Mouse (Mus musculus) forebrain, embryonic 14.5 days (tissue): ENCODE data around the gene Gm10642. TPM values are rescaled to one million over a fixed set of nuclear protein-coding genes. Genes with fewer than 3 reads are reported as not detected.
A peak's percentile ranks its signal among the peaks of the same experiment; 100 is the strongest.

ENCODE experiments used
- ATAC-seq: fragments of 200-750 bp; cut with Nextera tagmentation; 2 replicates; pipeline ENCODE4 v1.8.0; 2017; ENCODE audit warnings: mild to moderate bottlenecking, moderate library complexity
- DNase-seq: peaks from one replicate; pipeline ENCODE4 v3.0.0-alpha.2; 2015; ENCODE audit warnings: low spot score
- H3K27ac ChIP-seq: fragments of 300-500 bp; sonication (generic); 2 replicates; pipeline ENCODE4 v1.5.1; 2014; ENCODE audit warnings: low read depth, mild to moderate bottlenecking, control low read depth, low read length, moderate library complexity
- H3K27me3 ChIP-seq: fragments of 300-500 bp; sonication (generic); replicated peaks from 2 replicates; pipeline ENCODE4 v1.6.1; 2014; ENCODE audit warnings: low read length, control low read depth, mixed read lengths; ENCODE audit not compliant: control insufficient read depth, insufficient read depth
- H3K36me3 ChIP-seq: fragments of 300-500 bp; sonication (generic); 2 replicates; pipeline ENCODE4 v1.6.1; 2014; ENCODE audit warnings: low read length, control low read depth; ENCODE audit not compliant: control insufficient read depth, insufficient read depth
- H3K4me1 ChIP-seq: fragments of 300-500 bp; sonication (generic); 2 replicates; pipeline ENCODE4 v1.6.1; 2014; ENCODE audit warnings: antibody characterized with exemption, low read length, control low read depth; ENCODE audit not compliant: control insufficient read depth, insufficient read depth
- H3K4me2 ChIP-seq: fragments of 300-500 bp; sonication (generic); 2 replicates; pipeline ENCODE4 v1.6.1; 2014; ENCODE audit warnings: mild to moderate bottlenecking, control low read depth, low read length
- H3K4me3 ChIP-seq: fragments of 300-500 bp; sonication (generic); 2 replicates; pipeline ENCODE4 v1.5.1; 2014; ENCODE audit warnings: low read depth, low read length, control low read depth
- H3K9ac ChIP-seq: fragments of 300-500 bp; sonication (generic); 2 replicates; pipeline ENCODE4 v1.6.1; 2014; ENCODE audit warnings: mild to moderate bottlenecking, low read length, control low read depth, moderate library complexity
- H3K9me3 ChIP-seq: fragments of 300-500 bp; sonication (generic); replicated peaks from 2 replicates; pipeline ENCODE4 v1.6.1; 2016; ENCODE audit warnings: low read length, control low read depth, mixed read lengths; ENCODE audit not compliant: control insufficient read depth
- WGBS: fragments of 180-500 bp; shearing (Covaris S2); extraction: QIAGEN DNeasy Blood & Tissue Kit; methylation state at CpG from one replicate; pipeline ENCODE4 v1.1.7; 2014; 5-methylcytosine and 5-hydroxymethylcytosine counted together
- polyA plus RNA-seq: library from polyadenylated mRNA; unstranded; fragments of >200 nt; fragmentation: Nextera tagmentation; extraction: Ambion mirVana; gene quantifications from 2 replicates; pipeline ENCODE4 v1.2.1, GENCODE M21; 2014

Gene Gm10642
- polyA plus RNA-seq, 1 experiment from 2014 or later, result 0.58 TPM

DNA sequence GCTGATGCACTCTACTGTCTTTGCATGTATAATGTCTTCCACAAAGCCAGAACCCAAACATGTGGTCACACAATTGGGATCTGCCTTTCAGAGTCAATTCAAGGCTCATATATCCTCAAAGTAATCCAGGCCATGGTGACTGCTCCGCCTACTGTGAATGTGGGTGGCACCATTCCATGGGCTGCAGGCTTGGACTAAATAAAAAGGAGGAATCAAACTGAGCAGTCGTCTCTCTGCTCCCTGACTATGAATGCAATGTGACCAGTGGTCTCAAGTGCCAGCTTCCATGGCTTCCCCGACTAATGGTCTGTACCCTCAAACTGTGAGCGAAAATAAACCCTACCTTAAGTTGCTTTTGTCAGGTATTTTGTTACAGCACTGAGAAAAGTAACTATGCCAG is 1.6 kb upstream of the Gm10642 start:
- H3K4me1 ChIP-seq, result peaks cover 15% of the 10 kb centered on the region
- ATAC-seq (no peak), DNase-seq (no peak)
- no peaks in the 10 kb centered on the region for H3K27me3 ChIP-seq
- H3K9me3 ChIP-seq, result no peaks in the 10 kb centered on the region
- H3K4me3 ChIP-seq, result no peak overlapping the region
- no peak overlapping the region for H3K27ac ChIP-seq
- no peaks in the 10 kb centered on the region for H3K36me3 ChIP-seq
- peak overlapping the region; percentile 66; the same call in 1 of the 2 replicates for H3K4me2 ChIP-seq
- no peak overlapping the region for H3K9ac ChIP-seq
- WGBS, result 64% methylated on average over 4 of the region's 4 CpGs

DNA sequence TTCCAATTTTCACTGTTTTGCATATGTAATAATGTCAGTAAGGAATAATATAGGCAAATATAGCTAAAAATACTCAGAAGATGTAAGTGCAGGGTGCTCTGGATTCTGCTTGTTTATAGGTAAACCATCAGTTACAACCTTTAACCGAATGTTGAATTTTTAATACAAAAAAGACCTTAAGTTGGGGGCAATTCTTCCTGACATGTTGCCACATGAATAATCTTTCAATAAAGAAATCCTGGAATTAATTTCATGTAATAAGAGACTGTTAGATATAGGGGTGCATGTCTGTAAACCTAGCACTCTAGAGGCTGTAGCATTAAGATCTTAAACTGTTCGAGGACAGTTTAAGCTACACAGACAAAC is 304 bp upstream of the Gm10642 start:
- no peaks in the 10 kb centered on the region for H3K36me3 ChIP-seq
- no peaks in the 10 kb centered on the region for H3K27me3 ChIP-seq
- no peak overlapping the region for H3K27ac ChIP-seq
- WGBS, result 44% methylated on average over 2 of the region's 2 CpGs
- ATAC-seq (no peak), DNase-seq (no peak)
- H3K9ac ChIP-seq, result peak overlapping the region; percentile 91
- peaks cover 15% of the 10 kb centered on the region for H3K4me1 ChIP-seq
- H3K9me3 ChIP-seq, result no peaks in the 10 kb centered on the region
- H3K4me3 ChIP-seq, result peak overlapping the region; percentile 90
- peak overlapping the region; percentile 66 for H3K4me2 ChIP-seq

DNA sequence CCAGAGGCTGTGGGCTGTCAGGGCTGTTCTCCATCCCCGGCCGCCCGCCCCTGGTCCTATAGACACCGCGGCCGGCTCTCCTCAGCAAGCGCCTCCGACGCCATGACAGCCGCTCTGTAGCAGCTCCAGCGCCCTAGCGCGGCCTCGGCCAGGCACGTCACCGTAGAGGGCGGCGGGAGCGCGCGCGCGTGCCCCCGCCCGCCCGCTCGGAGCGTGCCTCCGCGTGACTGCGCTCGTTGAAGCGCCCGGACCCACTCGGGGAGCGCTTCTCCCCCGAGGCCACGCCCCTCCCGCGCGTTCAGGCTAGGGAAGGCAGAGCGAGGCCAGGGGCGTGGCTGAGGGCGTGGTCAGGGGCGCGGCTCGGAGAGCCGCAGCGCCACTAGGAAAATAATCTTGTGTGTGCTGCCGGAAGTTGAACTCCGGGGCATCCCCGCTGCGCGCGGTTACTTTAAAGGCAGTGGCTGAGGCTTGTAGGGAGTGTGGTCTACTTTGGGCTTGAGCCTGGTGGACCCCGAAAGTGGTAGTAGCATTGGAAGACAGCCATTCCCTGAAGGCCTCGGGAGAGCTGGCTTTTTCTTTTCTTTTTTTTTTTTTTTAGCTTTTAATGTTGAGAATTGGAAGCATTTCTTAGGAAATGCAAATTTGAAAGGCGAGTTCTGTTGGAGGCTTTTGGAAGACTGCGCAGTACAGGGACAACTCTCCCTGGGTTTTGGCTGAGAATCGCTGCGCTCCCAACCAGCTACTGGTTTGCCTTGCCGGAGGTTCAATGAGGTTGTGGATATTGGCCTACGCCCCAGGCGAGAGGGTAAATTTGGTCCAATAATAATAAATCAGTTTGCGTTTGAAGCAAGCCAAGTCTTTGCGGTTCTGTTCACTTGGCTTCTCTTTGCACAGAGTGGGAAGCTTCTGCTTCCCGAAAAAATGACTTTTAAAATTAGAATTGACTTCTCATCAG is 1.2 kb downstream of the Gm10642 start, which contains the start of gene Mindy2:
Gene Mindy2, minus strand, starts transcription at position 162 of the 955 bp plus-strand sequence.
- Histone ChIP-seq H3K9ac (peak within 1 kb of the TSS; percentile 91), H3K4me1 (peaks cover 15% of the 10 kb centered on the region), H3K4me3 (peak within 1 kb of the TSS; percentile 90), H3K27ac (peak within 1 kb of the TSS; percentile 91), H3K9me3 (no peaks in the 10 kb centered on the region), H3K4me2 (peak within 1 kb of the TSS; percentile 66), H3K36me3 (no peaks in the 10 kb centered on the region), H3K27me3 (no peaks in the 10 kb centered on the region)
- WGBS, result 2% methylated on average over 64 of the region's 67 CpGs
- DNase-seq (peak; percentile 98), ATAC-seq (peak; percentile 97)

DNA sequence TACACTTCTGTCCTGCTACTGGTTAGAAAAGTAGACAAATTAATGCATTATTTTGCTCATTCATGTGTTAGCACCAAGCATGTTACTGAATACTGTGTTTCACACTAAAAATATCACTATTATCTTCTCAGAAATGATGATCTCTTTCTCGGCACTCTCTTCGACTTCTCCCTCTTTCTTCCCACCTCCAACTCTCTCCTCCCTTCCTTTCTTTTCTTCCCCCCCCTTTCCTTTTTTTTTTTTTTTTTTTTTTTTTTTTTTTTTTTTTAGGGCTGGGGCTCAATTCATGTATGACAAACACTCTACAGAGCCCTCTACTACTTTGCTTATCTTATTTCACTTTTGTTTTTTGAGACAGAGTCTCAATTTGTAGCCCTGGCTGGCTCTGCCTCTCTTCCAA is 2.2 kb downstream of the Gm10642 start:
- H3K36me3 ChIP-seq, result no peaks in the 10 kb centered on the region
- H3K4me3 ChIP-seq, result no peak overlapping the region
- no peak overlapping the region for H3K9ac ChIP-seq
- ATAC-seq, result no peak
- H3K4me2 ChIP-seq, result no peak overlapping the region
- no peaks in the 10 kb centered on the region for H3K27me3 ChIP-seq
- no peak for DNase-seq
- 71% methylated on average over 2 of the region's 2 CpGs for WGBS
- H3K9me3 ChIP-seq, result no peaks in the 10 kb centered on the region
- peaks cover 15% of the 10 kb centered on the region for H3K4me1 ChIP-seq
- no peak overlapping the region for H3K27ac ChIP-seq

DNA sequence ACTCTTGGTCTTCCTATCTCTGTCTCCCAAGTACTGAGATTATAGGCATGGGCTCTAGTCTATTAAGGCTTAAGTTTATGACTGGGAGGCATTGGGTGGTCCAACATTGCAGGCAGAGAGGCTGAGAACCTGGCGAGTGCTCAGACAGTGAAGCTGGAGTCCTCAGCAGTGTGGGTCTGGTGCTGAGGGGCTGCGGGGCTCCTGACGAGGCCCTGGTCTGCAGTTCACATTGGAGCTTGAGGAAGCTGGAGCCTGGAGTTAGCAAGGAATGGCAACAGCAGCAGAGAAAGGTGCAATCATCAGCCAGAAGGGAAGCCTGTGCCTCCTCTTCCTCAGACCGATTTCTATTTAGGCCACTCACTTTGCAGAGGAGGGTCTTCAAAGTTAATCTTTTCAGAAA is 8.8 kb downstream of the Gm10642 start:
- H3K9ac ChIP-seq, result no peak overlapping the region
- no peak for DNase-seq
- H3K27me3 ChIP-seq, result no peaks in the 10 kb centered on the region
- H3K4me2 ChIP-seq, result no peak overlapping the region
- H3K9me3 ChIP-seq, result no peaks in the 10 kb centered on the region
- 84% methylated on average over 4 of the region's 4 CpGs for WGBS
- no peak overlapping the region for H3K27ac ChIP-seq
- ATAC-seq, result no peak
- no peaks in the 10 kb centered on the region for H3K36me3 ChIP-seq
- H3K4me3 ChIP-seq, result no peak overlapping the region
- no peaks in the 10 kb centered on the region for H3K4me1 ChIP-seq

DNA sequence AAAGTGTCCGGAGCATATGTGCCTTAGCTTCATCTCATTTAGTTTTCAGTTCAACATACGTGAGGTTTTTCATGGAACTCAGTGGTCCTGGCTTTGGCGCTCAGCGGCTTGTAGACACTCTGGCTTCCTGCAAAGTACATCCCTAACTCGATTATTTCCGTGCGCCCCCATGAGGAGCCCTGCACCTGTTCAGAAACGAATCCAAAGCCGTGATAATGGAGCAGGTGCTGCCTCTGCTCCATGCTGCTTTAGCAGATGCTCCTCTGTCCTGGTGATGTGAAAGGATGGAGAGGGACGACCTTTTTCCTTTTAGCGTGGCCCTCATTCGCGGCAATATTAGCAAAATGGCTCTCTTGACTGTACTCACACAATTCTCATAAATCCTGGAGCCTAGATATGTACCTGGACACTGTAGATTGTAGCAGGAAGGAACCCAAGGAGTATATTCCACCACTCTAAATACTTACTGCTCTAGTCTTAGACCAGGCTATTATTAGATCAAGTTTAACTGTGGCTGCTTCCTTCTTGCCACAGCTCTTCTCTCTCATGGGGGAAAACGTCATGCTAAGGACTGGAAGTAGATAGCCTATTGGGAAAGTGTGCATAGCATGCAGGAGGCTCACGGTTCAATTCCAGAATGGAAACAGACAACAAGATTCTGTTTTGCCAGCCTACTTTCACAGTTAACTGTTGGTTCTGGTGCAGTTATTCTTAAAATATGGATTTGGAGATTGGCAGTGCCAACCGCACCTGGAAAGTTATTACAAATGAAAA is 9.5 kb downstream of the Gm10642 start:
- H3K9ac ChIP-seq, result no peak overlapping the region
- WGBS, result 72% methylated on average over 16 of the region's 16 CpGs

DNA sequence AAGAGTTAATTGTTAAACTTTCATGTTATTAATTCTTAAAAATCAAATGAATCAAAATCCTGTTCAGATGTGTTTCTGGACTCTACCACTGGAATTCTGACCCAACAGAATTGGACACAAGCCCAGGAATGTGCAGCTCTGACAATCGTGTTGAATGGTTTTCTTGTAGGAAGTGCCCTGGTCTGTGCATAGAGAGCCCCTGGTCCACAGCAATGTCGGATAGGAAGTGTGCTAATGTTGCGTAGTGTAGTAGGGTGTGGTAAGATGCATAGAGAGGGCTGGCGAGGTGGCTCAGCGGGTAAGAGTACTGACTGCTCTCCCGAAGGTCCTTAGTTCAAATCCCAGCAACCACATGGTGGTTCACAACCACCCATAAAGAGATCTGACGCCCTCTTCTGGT is 10.8 kb downstream of the Gm10642 start:
- DNase-seq (no peak), ATAC-seq (no peak)
- Histone ChIP-seq H3K27ac (no peak overlapping the region), H3K9ac (no peak overlapping the region), H3K36me3 (no peaks in the 10 kb centered on the region), H3K4me2 (no peak overlapping the region), H3K27me3 (no peaks in the 10 kb centered on the region), H3K9me3 (no peaks in the 10 kb centered on the region), H3K4me3 (no peak overlapping the region), H3K4me1 (no peaks in the 10 kb centered on the region)
- WGBS, result 77% methylated on average over 7 of the region's 7 CpGs

More for the DNA sequence above, 9.5 kb downstream of the Gm10642 start:
- no peaks in the 10 kb centered on the region for H3K36me3 ChIP-seq
- H3K4me1 ChIP-seq, result no peaks in the 10 kb centered on the region
- H3K27me3 ChIP-seq, result no peaks in the 10 kb centered on the region
- ATAC-seq (no peak), DNase-seq (no peak)
- no peak overlapping the region for H3K4me3 ChIP-seq
- no peak overlapping the region for H3K4me2 ChIP-seq
- H3K9me3 ChIP-seq, result no peaks in the 10 kb centered on the region
- no peak overlapping the region for H3K27ac ChIP-seq

DNA sequence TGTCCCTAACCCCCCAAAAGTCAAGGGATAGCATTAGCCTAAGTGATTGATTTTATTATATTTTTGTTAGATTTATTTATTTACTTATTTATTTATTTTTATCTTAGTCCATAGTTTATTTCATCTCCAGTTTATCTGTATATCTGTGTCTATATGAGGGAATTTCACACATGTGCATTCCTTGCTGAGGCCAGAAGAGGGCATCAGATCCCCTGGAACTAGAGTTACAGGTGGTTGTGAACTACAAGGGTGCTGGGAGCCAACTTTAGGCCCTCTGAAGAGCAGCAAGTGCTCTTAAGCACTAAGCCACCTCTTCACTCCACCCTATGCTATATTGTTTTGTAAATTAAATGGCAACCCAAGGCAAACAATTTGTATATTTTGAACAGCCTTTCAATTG is 12.0 kb downstream of the Gm10642 start:
- H3K27ac ChIP-seq, result no peak overlapping the region
- no peaks in the 10 kb centered on the region for H3K27me3 ChIP-seq
- ATAC-seq (no peak), DNase-seq (no peak)
- no peak overlapping the region for H3K9ac ChIP-seq
- no peak overlapping the region for H3K4me2 ChIP-seq
- H3K36me3 ChIP-seq, result no peaks in the 10 kb centered on the region
- H3K9me3 ChIP-seq, result no peaks in the 10 kb centered on the region
- H3K4me3 ChIP-seq, result no peak overlapping the region
- H3K4me1 ChIP-seq, result no peaks in the 10 kb centered on the region

DNA sequence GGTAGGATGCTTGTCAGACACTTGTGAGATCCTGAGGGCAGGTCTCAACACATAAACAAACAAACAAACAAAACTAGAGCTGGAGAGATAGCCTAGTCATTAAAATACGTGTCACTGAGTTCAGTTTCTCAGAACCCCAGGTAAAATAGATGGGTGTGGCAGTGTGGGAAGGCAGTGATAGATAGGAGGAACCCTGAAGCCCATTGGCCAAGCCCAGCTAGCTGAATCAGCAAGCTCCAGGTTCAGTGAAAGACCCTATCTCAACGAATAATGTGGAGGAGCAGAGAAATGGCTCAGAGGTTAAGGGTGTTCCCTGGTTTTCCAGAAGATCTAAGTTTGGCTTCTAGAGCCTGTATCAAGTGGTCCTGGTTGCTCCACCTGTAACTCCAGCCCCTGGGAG is 13.1 kb downstream of the Gm10642 start:
- H3K27me3 ChIP-seq, result no peaks in the 10 kb centered on the region
- DNase-seq (no peak), ATAC-seq (no peak)
- H3K4me1 ChIP-seq, result no peaks in the 10 kb centered on the region
- 79% methylated on average over 2 of the region's 2 CpGs for WGBS
- no peak overlapping the region for H3K4me2 ChIP-seq
- H3K9ac ChIP-seq, result no peak overlapping the region
- no peak overlapping the region for H3K4me3 ChIP-seq
- H3K27ac ChIP-seq, result no peak overlapping the region
- H3K9me3 ChIP-seq, result no peaks in the 10 kb centered on the region
- H3K36me3 ChIP-seq, result no peaks in the 10 kb centered on the region
